In genomic region chr12:70984855-70985550, GRCm38 (mm10) we compare ENCODE assay signal across 25 mouse cellular contexts.
"Had no signal": no experiment of that assay in that cellular context is flagged by ENCODE, and none has a peak within 500 bp of the region (broad histone marks: within the 10 kb centered on the region; RNA-seq: fewer than 3 reads in every experiment).

No protein-coding gene starts in this region.

- H3K9ac ChIP-seq: forebrain, postnatal 0 days; heart, embryonic 12.5 days; hindbrain, embryonic 13.5 days; hindbrain, embryonic 15.5 days; intestine, embryonic 15.5 days; kidney, embryonic 15.5 days; limb, embryonic 13.5 days; limb, embryonic 15.5 days; liver, embryonic 12.5 days had no signal

- H3K27ac ChIP-seq: heart, embryonic 10.5 days; hindbrain, embryonic 13.5 days; hindbrain, embryonic 15.5 days; hindbrain, postnatal 0 days; intestine, embryonic 15.5 days; kidney, embryonic 15.5 days; kidney, postnatal 0 days; limb, embryonic 13.5 days; limb, embryonic 15.5 days; liver, embryonic 12.5 days had no signal

- DNase-seq: forebrain, postnatal 0 days; gastrocnemius, postnatal 14 days; gastrocnemius, postnatal 36 days; heart, adult 18-20 months; heart, postnatal 14 days; heart, postnatal 36 days; kidney, adult 11 months; kidney, adult 2 months; kidney, adult 9 months; kidney, postnatal 14 days; kidney, postnatal 36 days; layer of hippocampus, adult 9-11 months; layer of hippocampus, postnatal 36 days; left cerebral cortex, postnatal 4 days had no signal

- ATAC-seq: forebrain, postnatal 0 days; hindbrain, postnatal 0 days; intestine, embryonic 15.5 days; liver, embryonic 12.5 days had no signal

- H3K4me1 ChIP-seq: heart, embryonic 10.5 days; heart, embryonic 12.5 days; hindbrain, embryonic 13.5 days; hindbrain, embryonic 15.5 days; intestine, embryonic 15.5 days; kidney, embryonic 15.5 days; limb, embryonic 13.5 days; limb, embryonic 15.5 days; liver, embryonic 12.5 days had no signal

- H3K4me2 ChIP-seq: heart, embryonic 12.5 days; hindbrain, embryonic 13.5 days; hindbrain, embryonic 15.5 days; intestine, embryonic 15.5 days; kidney, embryonic 15.5 days; limb, embryonic 13.5 days; limb, embryonic 15.5 days; liver, embryonic 12.5 days had no signal

- H3K27me3 ChIP-seq: heart, embryonic 12.5 days; hindbrain, embryonic 13.5 days; hindbrain, embryonic 15.5 days; intestine, embryonic 15.5 days; kidney, embryonic 15.5 days; limb, embryonic 13.5 days; limb, embryonic 15.5 days; liver, embryonic 12.5 days had no signal

- H3K4me3 ChIP-seq: heart, embryonic 10.5 days; heart, embryonic 12.5 days; hindbrain, embryonic 13.5 days; hindbrain, embryonic 15.5 days; intestine, embryonic 15.5 days; kidney, embryonic 15.5 days; limb, embryonic 13.5 days; limb, embryonic 15.5 days; liver, embryonic 12.5 days had no signal

- H3K9me3 ChIP-seq: heart, embryonic 10.5 days; heart, embryonic 12.5 days; hindbrain, embryonic 13.5 days; hindbrain, embryonic 15.5 days; intestine, embryonic 15.5 days; kidney, embryonic 15.5 days; limb, embryonic 13.5 days; limb, embryonic 15.5 days; liver, embryonic 12.5 days had no signal
